Mouse (Mus musculus): ENCODE data around the gene Zfyve21. TPM values are rescaled to one million over a fixed set of nuclear protein-coding genes. Genes with fewer than 3 reads are reported as not detected.
A peak's percentile ranks its signal among the peaks of the same experiment; 100 is the strongest.

Gene Zfyve21
- polyA plus RNA-seq, 1 experiment: 31.6 TPM

- 16% methylated on average over 9 of the region's 9 CpGs for WGBS
- peak overlapping the region; percentile 20 for H3K27ac ChIP-seq (ENCODE audit: insufficient read depth, low read length)
Observed at GRCm38 (mm10) chr12:111848300-111848798, 34.4 kb downstream of the Zfyve21 start.

GRCm38 (mm10) chr12:111851235-111851634 lies 37.3 kb downstream of the Zfyve21 start:
- TF ChIP-seq CTCF (IDR thresholded peaks at IDR 0.05; ENCODE audit: borderline replicate concordance, insufficient read depth, low read depth, low read length): no peak; the same call in 1 of the 2 replicates
- TF ChIP-seq POLR2A (IDR thresholded peaks at IDR 0.05; ENCODE audit: borderline replicate concordance, insufficient read depth, low read length): no peak
- 53% methylated on average over 2 of the region's 2 CpGs for WGBS

More at GRCm38 (mm10) chr12:111848300-111848798, 34.4 kb downstream of the Zfyve21 start:
- no peak for TF ChIP-seq POLR2A (IDR thresholded peaks at IDR 0.05; ENCODE audit: borderline replicate concordance, insufficient read depth, low read length)
- no peak for TF ChIP-seq CTCF (IDR thresholded peaks at IDR 0.05; ENCODE audit: borderline replicate concordance, insufficient read depth, low read depth, low read length)
- Histone ChIP-seq H3K4me1 (ENCODE audit: control insufficient read depth, insufficient read depth, low read length) (peaks cover 11% of the 10 kb centered on the region), H3K4me3 (replicated peaks; ENCODE audit: insufficient read depth, low read depth, low read length) (no peak overlapping the region), H3K27me3 (ENCODE audit: control insufficient read depth, insufficient read depth, low read length) (no peaks in the 10 kb centered on the region)
- DNase-seq: peak; percentile 45 to 65

GRCm38 (mm10) chr12:111851745-111852144 lies 37.8 kb downstream of the Zfyve21 start:
- Histone ChIP-seq H3K27ac (ENCODE audit: insufficient read depth, low read length) (no peak overlapping the region), H3K4me1 (ENCODE audit: control insufficient read depth, insufficient read depth, low read length) (peaks cover 14% of the 10 kb centered on the region), H3K4me3 (replicated peaks; ENCODE audit: insufficient read depth, low read depth, low read length) (no peak overlapping the region), H3K27me3 (ENCODE audit: control insufficient read depth, insufficient read depth, low read length) (no peaks in the 10 kb centered on the region)
- no peak for DNase-seq
- TF ChIP-seq CTCF (IDR thresholded peaks at IDR 0.05; ENCODE audit: borderline replicate concordance, insufficient read depth, low read depth, low read length): no peak
- TF ChIP-seq POLR2A (IDR thresholded peaks at IDR 0.05; ENCODE audit: borderline replicate concordance, insufficient read depth, low read length): no peak
- 59% methylated on average over 5 of the region's 5 CpGs for WGBS

More at GRCm38 (mm10) chr12:111851235-111851634, 37.3 kb downstream of the Zfyve21 start:
- peaks cover 14% of the 10 kb centered on the region for H3K4me1 ChIP-seq (ENCODE audit: control insufficient read depth, insufficient read depth, low read length)
- H3K27ac ChIP-seq (ENCODE audit: insufficient read depth, low read length): no peak overlapping the region
- DNase-seq: no peak
- no peak overlapping the region for H3K4me3 ChIP-seq (replicated peaks; ENCODE audit: insufficient read depth, low read depth, low read length)
- no peaks in the 10 kb centered on the region for H3K27me3 ChIP-seq (ENCODE audit: control insufficient read depth, insufficient read depth, low read length)

- no peak for DNase-seq
- TF ChIP-seq CTCF (IDR thresholded peaks at IDR 0.05; ENCODE audit: borderline replicate concordance, insufficient read depth, low read depth, low read length) (no peak), POLR2A (IDR thresholded peaks at IDR 0.05; ENCODE audit: borderline replicate concordance, insufficient read depth, low read length) (no peak)
- Histone ChIP-seq H3K27me3 (ENCODE audit: control insufficient read depth, insufficient read depth, low read length) (no peaks in the 10 kb centered on the region), H3K4me3 (replicated peaks; ENCODE audit: insufficient read depth, low read depth, low read length) (no peak overlapping the region), H3K4me1 (ENCODE audit: control insufficient read depth, insufficient read depth, low read length) (peaks cover 14% of the 10 kb centered on the region), H3K27ac (ENCODE audit: insufficient read depth, low read length) (no peak overlapping the region)
- 41% methylated on average over 10 of the region's 10 CpGs for WGBS
Observed at GRCm38 (mm10) chr12:111853011-111853436, 39.1 kb downstream of the Zfyve21 start.

- no peak overlapping the region for H3K4me3 ChIP-seq (replicated peaks; ENCODE audit: insufficient read depth, low read depth, low read length)
- 64% methylated on average over 4 of the region's 4 CpGs for WGBS
- no peak overlapping the region for H3K27ac ChIP-seq (ENCODE audit: insufficient read depth, low read length)
- TF ChIP-seq CTCF (IDR thresholded peaks at IDR 0.05; ENCODE audit: borderline replicate concordance, insufficient read depth, low read depth, low read length) (no peak), POLR2A (IDR thresholded peaks at IDR 0.05; ENCODE audit: borderline replicate concordance, insufficient read depth, low read length) (no peak)
- DNase-seq: no peak
- peaks cover 9% of the 10 kb centered on the region for H3K4me1 ChIP-seq (ENCODE audit: control insufficient read depth, insufficient read depth, low read length)
- H3K27me3 ChIP-seq (ENCODE audit: control insufficient read depth, insufficient read depth, low read length): no peaks in the 10 kb centered on the region
Observed at GRCm38 (mm10) chr12:111853546-111853945, 39.6 kb downstream of the Zfyve21 start.

GRCm38 (mm10) chr12:111855448-111855847 lies 41.5 kb downstream of the Zfyve21 start:
- Histone ChIP-seq H3K4me1 (ENCODE audit: control insufficient read depth, insufficient read depth, low read length) (peaks cover 7% of the 10 kb centered on the region; the same call in 1 of the 2 replicates), H3K4me3 (replicated peaks; ENCODE audit: insufficient read depth, low read depth, low read length) (no peak overlapping the region), H3K27me3 (ENCODE audit: control insufficient read depth, insufficient read depth, low read length) (no peaks in the 10 kb centered on the region), H3K27ac (ENCODE audit: insufficient read depth, low read length) (no peak overlapping the region)
- DNase-seq: no peak
- TF ChIP-seq POLR2A (IDR thresholded peaks at IDR 0.05; ENCODE audit: borderline replicate concordance, insufficient read depth, low read length) (no peak), CTCF (IDR thresholded peaks at IDR 0.05; ENCODE audit: borderline replicate concordance, insufficient read depth, low read depth, low read length) (no peak)
- 94% methylated on average over 2 of the region's 2 CpGs for WGBS

- Histone ChIP-seq H3K27ac (ENCODE audit: insufficient read depth, low read length) (no peak overlapping the region), H3K27me3 (ENCODE audit: control insufficient read depth, insufficient read depth, low read length) (no peaks in the 10 kb centered on the region), H3K4me1 (ENCODE audit: control insufficient read depth, insufficient read depth, low read length) (no peaks in the 10 kb centered on the region), H3K4me3 (replicated peaks; ENCODE audit: insufficient read depth, low read depth, low read length) (no peak overlapping the region)
- TF ChIP-seq CTCF (IDR thresholded peaks at IDR 0.05; ENCODE audit: borderline replicate concordance, insufficient read depth, low read depth, low read length) (no peak), POLR2A (IDR thresholded peaks at IDR 0.05; ENCODE audit: borderline replicate concordance, insufficient read depth, low read length) (no peak)
- 95% methylated on average over 4 of the region's 4 CpGs for WGBS
- no peak for DNase-seq
Observed at GRCm38 (mm10) chr12:111864206-111864824, 50.3 kb downstream of the Zfyve21 start.

- Histone ChIP-seq H3K4me3 (replicated peaks; ENCODE audit: insufficient read depth, low read depth, low read length) (no peak overlapping the region), H3K4me1 (ENCODE audit: control insufficient read depth, insufficient read depth, low read length) (no peaks in the 10 kb centered on the region; the same call in 1 of the 2 replicates), H3K27ac (ENCODE audit: insufficient read depth, low read length) (no peak overlapping the region), H3K27me3 (ENCODE audit: control insufficient read depth, insufficient read depth, low read length) (no peaks in the 10 kb centered on the region)
- TF ChIP-seq POLR2A (IDR thresholded peaks at IDR 0.05; ENCODE audit: borderline replicate concordance, insufficient read depth, low read length) (no peak), CTCF (IDR thresholded peaks at IDR 0.05; ENCODE audit: borderline replicate concordance, insufficient read depth, low read depth, low read length) (no peak)
- WGBS: 79% methylated on average over 1 of the region's 1 CpGs
- no peak for DNase-seq
Observed at GRCm38 (mm10) chr12:111869806-111870205, 55.8 kb downstream of the Zfyve21 start.

Measured in cerebellum, adult 2 months (tissue).